Mouse (Mus musculus) testis, adult 2 months (tissue): ENCODE data around the gene Gm48551. TPM values are rescaled to one million over a fixed set of nuclear protein-coding genes. Genes with fewer than 3 reads are reported as not detected.

ENCODE experiments used
- H3K27ac ChIP-seq: fragments of 200-500 bp; 2 replicates; pipeline ENCODE4 v1.5.1; 2012; ENCODE audit warnings: low read depth, low read length; ENCODE audit not compliant: control insufficient read depth, insufficient read depth
- H3K27me3 ChIP-seq: fragments of 200-500 bp; 2 replicates; pipeline ENCODE4 v1.6.1; 2012; ENCODE audit warnings: mild to moderate bottlenecking, low read length, moderate library complexity; ENCODE audit not compliant: control insufficient read depth, insufficient read depth
- H3K36me3 ChIP-seq: fragments of 200-500 bp; 2 replicates; pipeline ENCODE4 v1.6.1; 2012; ENCODE audit warnings: mild to moderate bottlenecking, low read length; ENCODE audit not compliant: control insufficient read depth, insufficient read depth
- H3K4me1 ChIP-seq: fragments of 200-500 bp; 2 replicates; pipeline ENCODE4 v1.6.1; 2012; ENCODE audit warnings: low read length; ENCODE audit not compliant: control insufficient read depth, insufficient read depth
- H3K4me3 ChIP-seq: fragments of 200-500 bp; 2 replicates; pipeline ENCODE4 v1.5.1; 2012; ENCODE audit warnings: low read depth, mild to moderate bottlenecking, low read length, moderate library complexity, mixed read lengths; ENCODE audit not compliant: control insufficient read depth
- CTCF ChIP-seq: fragments of 200-500 bp; IDR thresholded peaks from 2 replicates; pipeline ENCODE4 v1.5.1; 2012; ENCODE audit warnings: low read depth, mild to moderate bottlenecking, inconsistent platforms, low read length, moderate library complexity; ENCODE audit not compliant: control insufficient read depth, insufficient read depth, insufficient replicate concordance
- POLR2A ChIP-seq: fragments of 200-500 bp; IDR thresholded peaks from 2 replicates; pipeline ENCODE4 v1.6.1; 2012; ENCODE audit warnings: low read depth, mild to moderate bottlenecking, inconsistent platforms, low read length, moderate library complexity; ENCODE audit not compliant: control insufficient read depth
- polyA plus RNA-seq: library from polyadenylated mRNA; depleted of rRNA; stranded (reverse); fragments of >200 nt; gene quantifications from 2 replicates; pipeline ENCODE4 v1.2.3, GENCODE M21; 2012

Gm48551 gene
- polyA plus RNA-seq, 1 experiment: 1.2 TPM

GRCm38 (mm10) chr10:81344421-81345161 lies 39.7 kb upstream of the Gm48551 start:
- TF ChIP-seq POLR2A: no peak
- TF ChIP-seq CTCF: no peak
- Histone ChIP-seq H3K36me3 (no peaks in the 10 kb centered on the region), H3K27ac (peak overlapping the region; percentile 19; the same call in 1 of the 2 replicates), H3K27me3 (no peaks in the 10 kb centered on the region), H3K4me3 (no peak overlapping the region), H3K4me1 (peaks cover 37% of the 10 kb centered on the region)

GRCm38 (mm10) chr10:81345162-81345534 lies 39.1 kb upstream of the Gm48551 start:
- H3K27ac ChIP-seq: peak overlapping the region; percentile 30; the same call in 1 of the 2 replicates
- no peak for TF ChIP-seq CTCF
- no peak for TF ChIP-seq POLR2A
- no peaks in the 10 kb centered on the region for H3K36me3 ChIP-seq
- no peaks in the 10 kb centered on the region for H3K27me3 ChIP-seq
- peaks cover 40% of the 10 kb centered on the region for H3K4me1 ChIP-seq
- no peak overlapping the region for H3K4me3 ChIP-seq

DNA sequence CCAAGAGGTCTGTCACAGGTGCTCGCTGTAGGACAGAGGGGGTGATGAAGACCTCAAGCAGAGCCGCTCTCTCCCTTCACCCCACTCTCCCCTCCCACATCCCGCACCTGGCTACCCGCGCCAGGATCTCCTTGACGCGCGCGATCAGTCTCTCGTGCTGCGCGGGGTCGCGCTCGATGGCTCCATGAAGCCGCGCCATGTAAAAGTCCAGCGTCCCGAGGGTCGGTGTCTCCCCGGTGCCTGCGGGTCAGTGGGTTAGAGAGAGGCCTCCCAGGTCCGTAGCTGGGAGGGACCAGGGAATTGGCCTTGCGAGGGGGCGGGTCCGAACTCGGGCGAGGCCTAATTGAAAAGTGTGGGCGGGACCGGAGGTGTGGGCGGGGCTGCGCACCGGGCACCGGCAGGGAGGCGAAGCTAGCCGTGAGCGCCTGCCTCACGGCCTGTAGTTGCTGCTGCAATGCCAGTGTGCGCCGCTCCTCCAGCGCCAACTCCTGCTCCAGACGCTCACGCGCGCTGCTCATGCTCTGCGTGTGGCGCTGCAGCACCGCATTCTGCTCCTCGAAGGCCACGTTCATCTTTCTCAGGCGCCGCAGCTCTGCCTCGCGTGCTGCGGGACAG lies 37.7 kb upstream of the Gm48551 start:
- peak overlapping the region; percentile 50 for H3K27ac ChIP-seq

DNA sequence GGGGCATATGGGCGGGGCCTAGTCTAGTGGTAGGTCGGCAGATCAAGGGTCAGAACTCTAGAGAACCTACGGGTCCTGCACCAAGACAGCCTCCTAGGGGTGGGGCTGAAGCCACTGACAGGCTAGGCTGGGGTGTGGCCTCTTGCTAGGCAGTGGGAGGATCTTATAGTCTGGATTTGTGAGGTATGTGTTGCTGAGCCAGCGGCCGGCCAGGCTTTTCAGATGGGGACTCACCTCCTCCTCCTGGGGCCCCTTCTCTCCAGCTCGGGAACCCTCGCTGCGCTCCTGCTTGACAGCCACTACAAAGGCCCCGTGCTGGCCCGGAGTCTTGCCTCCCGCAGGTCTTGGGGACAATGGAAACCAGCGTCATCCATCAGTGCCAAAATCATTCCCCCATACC lies 35.1 kb upstream of the Gm48551 start:
- H3K4me1 ChIP-seq: peaks cover 32% of the 10 kb centered on the region
- no peak for TF ChIP-seq POLR2A
- TF ChIP-seq CTCF: no peak

More for the DNA sequence above, 37.7 kb upstream of the Gm48551 start:
- TF ChIP-seq POLR2A (peak; percentile 79; the same call in 1 of the 2 replicates), CTCF (peak; percentile 16; the same call in 1 of the 2 replicates)
- Histone ChIP-seq H3K36me3 (no peaks in the 10 kb centered on the region), H3K4me1 (peaks cover 35% of the 10 kb centered on the region), H3K27me3 (no peaks in the 10 kb centered on the region), H3K4me3 (peak overlapping the region; percentile 82)

DNA sequence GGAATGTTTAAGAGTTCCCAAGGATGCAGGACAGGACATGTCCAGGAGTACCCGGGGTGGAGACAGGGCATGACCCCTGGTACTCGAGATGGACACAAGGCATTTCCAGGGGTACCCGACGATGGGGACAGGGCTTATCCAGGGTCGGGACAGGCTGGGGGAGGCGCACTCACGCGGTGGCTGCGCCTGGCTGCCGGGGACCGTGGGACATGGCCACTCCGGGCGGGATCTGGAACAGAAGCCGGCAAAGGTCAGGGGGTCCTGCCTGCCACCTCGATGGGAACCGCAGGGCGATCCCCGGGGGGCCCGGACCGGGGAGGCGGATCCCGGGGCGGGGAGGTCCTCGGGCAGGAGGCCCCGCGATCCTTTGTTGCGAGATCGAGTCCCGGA lies 34.3 kb upstream of the Gm48551 start:
- no peak for TF ChIP-seq POLR2A
- TF ChIP-seq CTCF: no peak
- Histone ChIP-seq H3K27me3 (no peaks in the 10 kb centered on the region), H3K4me3 (peak overlapping the region; percentile 83), H3K4me1 (peaks cover 34% of the 10 kb centered on the region), H3K36me3 (no peaks in the 10 kb centered on the region), H3K27ac (no peak overlapping the region)

More for the DNA sequence above, 35.1 kb upstream of the Gm48551 start:
- Histone ChIP-seq H3K36me3 (no peaks in the 10 kb centered on the region), H3K27ac (no peak overlapping the region), H3K4me3 (no peak overlapping the region), H3K27me3 (no peaks in the 10 kb centered on the region)

GRCm38 (mm10) chr10:81350351-81351063 lies 33.8 kb upstream of the Gm48551 start, which contains the start of gene Hmg20b:
Hmg20b (minus strand) TSS chr10:81350480.
- H3K4me3 ChIP-seq: peak within 1 kb of the TSS; percentile 83
- peaks cover 36% of the 10 kb centered on the region for H3K4me1 ChIP-seq
- no peaks in the 10 kb centered on the region for H3K27me3 ChIP-seq
- TF ChIP-seq POLR2A (no peak), CTCF (peak; percentile 59)
- H3K36me3 ChIP-seq: no peaks in the 10 kb centered on the region
- H3K27ac ChIP-seq: peak within 1 kb of the TSS; percentile 22; the same call in 1 of the 2 replicates

GRCm38 (mm10) chr10:81351678-81352291 lies 32.5 kb upstream of the Gm48551 start:
- Histone ChIP-seq H3K4me1 (peaks cover 38% of the 10 kb centered on the region), H3K4me3 (no peak overlapping the region), H3K27ac (no peak overlapping the region), H3K36me3 (no peaks in the 10 kb centered on the region), H3K27me3 (no peaks in the 10 kb centered on the region)
- no peak for TF ChIP-seq CTCF
- no peak for TF ChIP-seq POLR2A
